Mouse (Mus musculus) liver, embryonic 13.5 days (tissue): ENCODE results near the gene Armh3. TPM values are rescaled to one million over a fixed set of nuclear protein-coding genes. Genes with fewer than 3 reads are reported as not detected.

Experiments used
- ATAC-seq: fragments of 200-750 bp; cut with Nextera tagmentation; 2 replicates; pipeline ENCODE4 v1.8.0; 2017; ENCODE audit warnings: low read depth, mild to moderate bottlenecking, moderate number of reproducible peaks, moderate library complexity
- DNase-seq: peaks from one replicate; pipeline ENCODE4 v3.0.0; 2022
- H3K27ac ChIP-seq: fragments of 300-500 bp; sonication (generic); 2 replicates; pipeline ENCODE4 v1.5.1; 2015; ENCODE audit warnings: moderate library complexity, mild to moderate bottlenecking, inconsistent platforms
- H3K27me3 ChIP-seq: fragments of 300-500 bp; sonication (generic); 2 replicates; pipeline ENCODE4 v1.6.1; 2015; ENCODE audit warnings: mild to moderate bottlenecking, inconsistent platforms
- H3K36me3 ChIP-seq: fragments of 300-500 bp; sonication (generic); 2 replicates; pipeline ENCODE4 v1.6.1; 2015; ENCODE audit warnings: mild to moderate bottlenecking, inconsistent platforms
- H3K4me1 ChIP-seq: fragments of 300-500 bp; sonication (generic); replicated peaks from 2 replicates; pipeline ENCODE4 v1.6.1; 2015; ENCODE audit warnings: inconsistent platforms
- H3K4me2 ChIP-seq: fragments of 300-500 bp; sonication (generic); 2 replicates; pipeline ENCODE4 v1.6.1; 2015; ENCODE audit warnings: inconsistent platforms, mild to moderate bottlenecking, moderate library complexity
- H3K4me3 ChIP-seq: fragments of 300-500 bp; sonication (generic); replicated peaks from 2 replicates; pipeline ENCODE4 v1.5.1; 2015; ENCODE audit warnings: mild to moderate bottlenecking, inconsistent platforms
- H3K9ac ChIP-seq: fragments of 300-500 bp; sonication (generic); 2 replicates; pipeline ENCODE4 v1.6.1; 2015; ENCODE audit warnings: mild to moderate bottlenecking, inconsistent platforms
- H3K9me3 ChIP-seq: fragments of 300-500 bp; sonication (generic); replicated peaks from 2 replicates; pipeline ENCODE4 v1.6.1; 2016; ENCODE audit warnings: inconsistent platforms
- WGBS: fragments of 180-500 bp; shearing (Covaris S2); methylation state at CpG from one replicate; pipeline ENCODE4 v1.1.7; 2015; ENCODE audit not compliant: insufficient replicate concordance; 5-methylcytosine and 5-hydroxymethylcytosine counted together
- polyA plus RNA-seq: library from polyadenylated mRNA; unstranded; fragments of >200 nt; fragmentation: Nextera tagmentation; extraction: Ambion mirVana; gene quantifications from 2 replicates; pipeline ENCODE4 v1.2.1, GENCODE M21; 2015

The Armh3 gene
- polyA plus RNA-seq, 1 experiment from 2014 or later: 4.3 TPM

DNA sequence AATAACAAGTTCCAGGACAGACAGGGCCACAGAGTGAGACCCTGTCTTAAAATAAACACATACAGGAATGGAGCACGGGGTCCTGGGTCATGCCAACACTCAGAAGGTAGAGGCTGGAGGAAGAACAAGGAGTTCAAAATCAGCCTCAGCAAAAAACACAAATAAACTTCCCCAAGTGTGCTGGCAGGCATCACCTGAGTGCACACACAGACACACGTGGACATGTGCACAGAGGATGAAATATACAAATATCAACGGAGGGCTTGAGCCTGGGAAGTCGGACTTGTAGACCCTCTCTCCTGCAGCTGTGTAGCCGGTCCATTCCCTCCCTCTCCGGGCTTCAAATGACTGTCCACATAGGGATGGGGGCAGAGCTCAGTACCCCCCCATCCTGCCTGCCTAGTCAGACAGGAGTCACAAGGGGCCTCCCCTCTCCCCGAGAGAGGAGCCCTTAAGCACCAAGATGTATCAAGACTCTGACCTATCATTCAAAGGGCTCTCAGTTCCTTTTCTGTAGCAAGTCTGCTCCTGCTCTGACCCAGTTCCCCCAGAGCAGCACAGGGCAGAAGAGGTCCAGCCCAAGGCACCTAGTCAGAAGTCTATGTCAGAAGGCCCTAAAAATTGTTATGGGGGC is 43.1 kb upstream of the Armh3 start:
- WGBS: 46% methylated on average over 7 of the region's 7 CpGs
- ATAC-seq: no peak
- peak overlapping the region; percentile 96 for H3K27ac ChIP-seq
- peaks cover 13% of the 10 kb centered on the region for H3K27me3 ChIP-seq
- DNase-seq: no peak
- H3K4me2 ChIP-seq: peak overlapping the region; percentile 99
- peaks cover 3% of the 10 kb centered on the region for H3K36me3 ChIP-seq
- H3K4me3 ChIP-seq: peak overlapping the region; percentile 88
- H3K9ac ChIP-seq: peak overlapping the region; percentile 98
- H3K4me1 ChIP-seq: peaks cover 91% of the 10 kb centered on the region
- H3K9me3 ChIP-seq: no peaks in the 10 kb centered on the region

GRCm38 (mm10) chr19:46040149-46040902 is 42.0 kb upstream of the Armh3 start:
- no peak for DNase-seq
- Histone ChIP-seq H3K9me3 (no peaks in the 10 kb centered on the region), H3K4me3 (peak overlapping the region; percentile 93), H3K27ac (peak overlapping the region; percentile 96), H3K9ac (peak overlapping the region; percentile 98), H3K36me3 (peaks cover 14% of the 10 kb centered on the region), H3K4me1 (peaks cover 91% of the 10 kb centered on the region), H3K27me3 (peaks cover 2% of the 10 kb centered on the region; the same call in 1 of the 2 replicates), H3K4me2 (peak overlapping the region; percentile 90)
- no peak for ATAC-seq
- WGBS: 26% methylated on average over 14 of the region's 14 CpGs

DNA sequence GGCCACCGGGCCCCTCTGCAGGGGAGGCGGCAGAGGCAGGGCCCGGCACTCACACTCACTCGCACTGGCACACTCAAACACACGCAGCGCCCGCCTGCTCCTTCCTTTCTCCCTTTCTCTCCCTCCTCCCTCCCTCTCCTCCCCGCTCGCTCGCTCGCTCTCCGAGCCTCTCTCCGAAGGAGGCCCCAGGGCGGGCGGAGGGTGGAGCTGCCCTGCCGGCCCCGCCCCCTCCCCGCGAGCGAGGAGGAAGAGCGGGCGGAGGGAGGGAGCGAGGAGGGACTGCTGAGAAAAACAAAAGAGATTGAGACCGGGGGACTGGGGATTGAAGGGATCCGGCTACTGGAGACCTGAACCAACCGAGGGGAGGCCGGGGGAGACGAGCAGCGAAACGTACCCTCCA is 41.2 kb upstream of the Armh3 start:
- 2% methylated on average over 30 of the region's 30 CpGs for WGBS
- H3K27me3 ChIP-seq: no peaks in the 10 kb centered on the region
- peak; percentile 79 for ATAC-seq
- H3K4me1 ChIP-seq: peaks cover 86% of the 10 kb centered on the region
- H3K36me3 ChIP-seq: peaks cover 22% of the 10 kb centered on the region
- H3K4me2 ChIP-seq: peak overlapping the region; percentile 90
- peak overlapping the region; percentile 98 for H3K9ac ChIP-seq
- peak; percentile 87 for DNase-seq
- H3K9me3 ChIP-seq: no peaks in the 10 kb centered on the region
- H3K4me3 ChIP-seq: peak overlapping the region; percentile 93
- peak overlapping the region; percentile 96 for H3K27ac ChIP-seq

DNA sequence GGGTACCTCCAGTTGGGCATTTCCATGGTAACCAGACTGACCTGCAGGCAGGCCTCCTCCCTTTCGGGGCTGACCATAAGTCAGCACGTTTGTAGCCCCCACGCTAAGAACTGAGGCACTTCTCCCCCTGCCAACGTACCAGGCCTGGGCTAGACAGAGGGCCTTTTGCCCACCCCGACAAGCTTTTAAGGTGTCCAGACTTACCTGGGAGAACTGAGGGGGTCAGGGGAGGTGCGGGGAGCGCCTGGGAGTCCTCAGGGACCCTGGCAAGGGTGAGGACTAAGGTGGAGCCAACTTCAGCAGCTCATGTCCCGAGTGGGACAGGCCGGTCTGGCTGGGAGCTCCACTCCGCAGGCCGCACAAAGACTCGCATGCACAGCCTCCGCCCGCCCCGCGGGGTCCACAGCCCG is 40.6 kb upstream of the Armh3 start:
- Histone ChIP-seq H3K36me3 (peaks cover 29% of the 10 kb centered on the region), H3K4me3 (peak overlapping the region; percentile 93), H3K9ac (peak overlapping the region; percentile 98), H3K4me2 (peak overlapping the region; percentile 90), H3K27me3 (no peaks in the 10 kb centered on the region), H3K4me1 (peaks cover 81% of the 10 kb centered on the region), H3K9me3 (no peaks in the 10 kb centered on the region), H3K27ac (peak overlapping the region; percentile 96)
- ATAC-seq (peak; percentile 14; the same call in 1 of the 2 replicates), DNase-seq (no peak)
- under 1% methylated on average over 17 of the region's 17 CpGs for WGBS

DNA sequence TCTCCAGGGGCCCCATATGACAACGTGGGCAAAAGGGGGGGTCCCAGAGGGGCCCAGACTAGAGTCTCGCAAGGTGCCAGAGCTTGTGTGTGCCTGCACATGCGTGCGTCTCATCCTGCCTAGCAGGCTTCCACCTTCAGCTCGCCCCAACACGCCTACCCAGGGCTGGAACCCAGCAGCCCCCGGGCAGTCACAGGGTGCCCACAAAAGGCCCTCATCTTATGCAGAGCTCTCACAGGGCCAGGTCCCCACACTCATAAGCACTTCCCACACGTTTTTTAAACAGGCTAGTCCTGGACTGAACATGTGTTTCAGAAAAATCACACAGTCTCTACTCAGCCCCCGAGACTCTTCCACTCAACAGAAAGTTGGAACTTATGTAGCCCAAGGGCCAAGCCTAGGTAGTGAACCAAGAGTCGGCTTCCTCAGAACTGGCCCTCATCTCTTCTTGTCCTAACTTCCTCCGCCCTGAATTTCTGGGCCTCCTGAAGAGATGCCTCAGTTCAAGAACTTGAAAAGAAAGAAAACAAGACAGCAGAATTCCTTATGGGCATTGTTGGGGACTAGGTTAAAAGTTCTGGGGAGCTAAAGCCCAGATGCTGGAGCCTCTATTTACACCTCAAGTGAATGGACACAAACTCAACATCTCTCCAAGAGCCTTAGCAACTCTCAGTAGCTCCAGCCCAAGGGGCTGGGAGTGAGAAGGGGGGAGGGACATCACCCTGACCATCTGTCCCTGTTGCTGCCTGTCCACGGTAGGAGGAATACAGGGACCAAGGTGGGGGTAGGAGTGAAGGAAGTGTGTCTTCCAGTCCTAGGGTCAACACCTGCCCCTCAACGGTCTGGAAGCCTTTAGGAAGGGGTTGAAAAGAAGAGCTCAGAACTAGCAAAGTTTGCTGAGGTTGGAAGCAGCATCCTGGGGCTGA is 39.9 kb upstream of the Armh3 start:
- peak overlapping the region; percentile 93 for H3K4me3 ChIP-seq
- H3K36me3 ChIP-seq: peaks cover 35% of the 10 kb centered on the region
- peak overlapping the region; percentile 96 for H3K27ac ChIP-seq
- H3K27me3 ChIP-seq: no peaks in the 10 kb centered on the region
- peak overlapping the region; percentile 90 for H3K4me2 ChIP-seq
- peaks cover 81% of the 10 kb centered on the region for H3K4me1 ChIP-seq
- H3K9me3 ChIP-seq: no peaks in the 10 kb centered on the region
- 4% methylated on average over 13 of the region's 13 CpGs for WGBS
- peak; percentile 21; the same call in 1 of the 2 replicates for ATAC-seq
- no peak for DNase-seq
- peak overlapping the region; percentile 98 for H3K9ac ChIP-seq

GRCm38 (mm10) chr19:46037243-46037924 is 39.1 kb upstream of the Armh3 start:
- peak; percentile 75 for DNase-seq
- H3K4me1 ChIP-seq: peaks cover 79% of the 10 kb centered on the region
- H3K9ac ChIP-seq: peak overlapping the region; percentile 98
- H3K27me3 ChIP-seq: no peaks in the 10 kb centered on the region
- H3K36me3 ChIP-seq: peaks cover 43% of the 10 kb centered on the region
- no peaks in the 10 kb centered on the region for H3K9me3 ChIP-seq
- WGBS: 4% methylated on average over 6 of the region's 6 CpGs
- H3K4me2 ChIP-seq: peak overlapping the region; percentile 90
- H3K27ac ChIP-seq: peak overlapping the region; percentile 96
- ATAC-seq: peak; percentile 77
- peak overlapping the region; percentile 93 for H3K4me3 ChIP-seq

DNA sequence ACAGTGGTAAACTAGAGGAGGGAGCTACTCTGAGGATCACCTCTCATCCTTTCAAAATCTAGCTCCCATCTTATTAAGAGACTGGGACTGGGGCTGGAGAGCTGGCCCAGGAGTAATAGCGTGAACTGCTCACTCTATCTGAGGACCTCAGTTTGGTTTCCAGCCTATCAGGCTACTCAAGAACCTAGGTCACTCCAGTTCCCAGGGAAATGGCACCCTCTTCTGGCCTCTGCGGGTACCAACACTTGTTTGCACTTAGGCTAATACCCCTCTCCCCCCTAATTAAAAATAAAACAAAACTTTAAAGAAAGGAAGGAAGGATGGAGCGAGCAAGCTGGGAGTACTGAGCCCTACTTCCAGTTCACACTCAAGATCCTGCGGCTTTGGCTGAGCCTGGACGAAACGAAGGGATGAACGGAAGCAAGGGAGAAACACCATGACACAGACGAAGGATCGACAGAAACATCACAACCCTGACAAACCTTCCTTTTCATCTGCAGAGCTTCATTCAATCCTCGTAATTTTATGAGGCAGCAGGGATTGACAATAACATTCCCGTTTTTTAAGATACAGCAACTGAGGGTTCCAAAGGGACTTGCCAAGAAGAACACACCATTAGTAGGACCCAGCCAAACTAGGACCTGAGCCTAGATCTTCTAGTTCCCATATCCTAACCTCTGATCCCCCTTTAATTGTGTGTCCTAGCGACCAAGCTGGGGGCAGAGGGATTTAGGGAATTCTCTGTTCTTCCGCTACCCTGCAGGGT is 38.4 kb upstream of the Armh3 start:
- peak overlapping the region; percentile 90 for H3K4me2 ChIP-seq
- ATAC-seq (no peak), DNase-seq (peak; percentile 55)
- H3K27ac ChIP-seq: peak overlapping the region; percentile 96
- H3K9ac ChIP-seq: peak overlapping the region; percentile 98
- no peaks in the 10 kb centered on the region for H3K9me3 ChIP-seq
- H3K4me3 ChIP-seq: peak overlapping the region; percentile 93
- peaks cover 51% of the 10 kb centered on the region for H3K36me3 ChIP-seq
- WGBS: 36% methylated on average over 13 of the region's 13 CpGs
- peaks cover 79% of the 10 kb centered on the region for H3K4me1 ChIP-seq
- H3K27me3 ChIP-seq: no peaks in the 10 kb centered on the region

GRCm38 (mm10) chr19:46035971-46036370 is 37.7 kb upstream of the Armh3 start:
- Histone ChIP-seq H3K4me1 (peaks cover 74% of the 10 kb centered on the region), H3K4me3 (peak overlapping the region; percentile 93), H3K27ac (peak overlapping the region; percentile 96), H3K4me2 (peak overlapping the region; percentile 90), H3K36me3 (peaks cover 52% of the 10 kb centered on the region), H3K9me3 (no peaks in the 10 kb centered on the region), H3K9ac (peak overlapping the region; percentile 98), H3K27me3 (no peaks in the 10 kb centered on the region)
- DNase-seq (no peak), ATAC-seq (no peak)
- WGBS: 87% methylated on average over 13 of the region's 13 CpGs

- Histone ChIP-seq H3K4me2 (no peak overlapping the region), H3K4me1 (peaks cover 60% of the 10 kb centered on the region), H3K9me3 (no peaks in the 10 kb centered on the region), H3K36me3 (peaks cover 60% of the 10 kb centered on the region), H3K4me3 (no peak overlapping the region), H3K27me3 (no peaks in the 10 kb centered on the region), H3K27ac (no peak overlapping the region; the same call in none of the 2 replicates), H3K9ac (no peak overlapping the region)
- WGBS: 93% methylated on average over 11 of the region's 11 CpGs
- ATAC-seq (no peak), DNase-seq (no peak)
Observed at GRCm38 (mm10) chr19:46033911-46034310, 35.6 kb upstream of the Armh3 start.
